Mouse (Mus musculus): Measurements from ENCODE around the gene Dhx36.

Dhx36 gene

GRCm38 (mm10) chr3:62435923-62436322 lies 70.9 kb downstream of the Dhx36 start:
- intact Hi-C loops (cut with DNase I) = no loop called here

- intact Hi-C loops (cut with DNase I) = no loop called here
These were observed 73.1 kb downstream of the Dhx36 start for GRCm38 (mm10) chr3:62433675-62434074.

- intact Hi-C loops (cut with DNase I) = no loop called here
These were observed 88.2 kb downstream of the Dhx36 start for GRCm38 (mm10) chr3:62418387-62419138.

Measured in adrenal gland (tissue).